Mouse (Mus musculus): ENCODE measurements around the gene Macrod2. TPM values are rescaled to one million over a fixed set of nuclear protein-coding genes. Genes with fewer than 3 reads are reported as not detected.

The Macrod2 gene
- polyA plus RNA-seq, 1 experiment from 2014 or later, result 31.9 TPM

GRCm38 (mm10) chr2:141449078-141449680, 1054.1 kb downstream of the Macrod2 start:
- Histone ChIP-seq H3K4me1 (replicated peaks; ENCODE audit: control insufficient read depth, insufficient read depth) (no peaks in the 10 kb centered on the region), H3K4me3 (ENCODE audit: low read depth, low read length) (no peak overlapping the region), H3K9me3 (ENCODE audit: control insufficient read depth, low read length) (no peaks in the 10 kb centered on the region), H3K27ac (replicated peaks) (no peak overlapping the region), H3K9ac (ENCODE audit: low read length) (no peak overlapping the region), H3K4me2 (replicated peaks; ENCODE audit: low read depth) (no peak overlapping the region), H3K36me3 (ENCODE audit: control insufficient read depth, insufficient read depth, low read length) (no peaks in the 10 kb centered on the region), H3K27me3 (ENCODE audit: control insufficient read depth, insufficient read depth, low read length) (no peaks in the 10 kb centered on the region)
- 27% methylated on average over 2 of the region's 2 CpGs for WGBS
- DNase-seq (ENCODE audit: low spot score) (no peak), ATAC-seq (ENCODE audit: low FRiP score, low TSS enrichment) (no peak)
- TF ChIP-seq EP300 (optimal IDR thresholded peaks at IDR 0.05), result no peak
- TF ChIP-seq CTCF (IDR thresholded peaks at IDR 0.05; ENCODE audit: low read depth), result no peak

- no peak overlapping the region for H3K27ac ChIP-seq (replicated peaks)
- no peak overlapping the region for H3K9ac ChIP-seq (ENCODE audit: low read length)
- H3K4me3 ChIP-seq (ENCODE audit: low read depth, low read length), result no peak overlapping the region
- H3K9me3 ChIP-seq (ENCODE audit: control insufficient read depth, low read length), result no peaks in the 10 kb centered on the region
- ATAC-seq (ENCODE audit: low FRiP score, low TSS enrichment) (no peak), DNase-seq (ENCODE audit: low spot score) (no peak)
- no peaks in the 10 kb centered on the region for H3K27me3 ChIP-seq (ENCODE audit: control insufficient read depth, insufficient read depth, low read length)
- no peak for TF ChIP-seq CTCF (IDR thresholded peaks at IDR 0.05; ENCODE audit: low read depth)
- TF ChIP-seq EP300 (optimal IDR thresholded peaks at IDR 0.05), result no peak
- H3K36me3 ChIP-seq (ENCODE audit: control insufficient read depth, insufficient read depth, low read length), result no peaks in the 10 kb centered on the region
- H3K4me1 ChIP-seq (replicated peaks; ENCODE audit: control insufficient read depth, insufficient read depth), result no peaks in the 10 kb centered on the region
- H3K4me2 ChIP-seq (replicated peaks; ENCODE audit: low read depth), result no peak overlapping the region
- 92% methylated on average over 1 of the region's 1 CpGs for WGBS
Observed at GRCm38 (mm10) chr2:141463946-141464345, 1068.8 kb downstream of the Macrod2 start.

GRCm38 (mm10) chr2:141472791-141473190, 1077.7 kb downstream of the Macrod2 start:
- Histone ChIP-seq H3K27me3 (ENCODE audit: control insufficient read depth, insufficient read depth, low read length) (no peaks in the 10 kb centered on the region), H3K4me1 (replicated peaks; ENCODE audit: control insufficient read depth, insufficient read depth) (no peaks in the 10 kb centered on the region), H3K4me2 (replicated peaks; ENCODE audit: low read depth) (no peak overlapping the region), H3K9ac (ENCODE audit: low read length) (no peak overlapping the region), H3K27ac (replicated peaks) (no peak overlapping the region), H3K9me3 (ENCODE audit: control insufficient read depth, low read length) (no peaks in the 10 kb centered on the region), H3K36me3 (ENCODE audit: control insufficient read depth, insufficient read depth, low read length) (no peaks in the 10 kb centered on the region), H3K4me3 (ENCODE audit: low read depth, low read length) (no peak overlapping the region)
- DNase-seq (ENCODE audit: low spot score) (no peak), ATAC-seq (ENCODE audit: low FRiP score, low TSS enrichment) (no peak)
- 84% methylated on average over 1 of the region's 1 CpGs for WGBS
- TF ChIP-seq EP300 (optimal IDR thresholded peaks at IDR 0.05) (no peak), CTCF (IDR thresholded peaks at IDR 0.05; ENCODE audit: low read depth) (no peak)

GRCm38 (mm10) chr2:141477585-141477984, 1082.5 kb downstream of the Macrod2 start:
- 49% methylated on average over 3 of the region's 3 CpGs for WGBS
- no peak for ATAC-seq (ENCODE audit: low FRiP score, low TSS enrichment)
- no peak overlapping the region for H3K4me3 ChIP-seq (ENCODE audit: low read depth, low read length)
- H3K9me3 ChIP-seq (ENCODE audit: control insufficient read depth, low read length), result no peaks in the 10 kb centered on the region
- no peak for DNase-seq (ENCODE audit: low spot score)
- H3K36me3 ChIP-seq (ENCODE audit: control insufficient read depth, insufficient read depth, low read length), result no peaks in the 10 kb centered on the region
- no peak overlapping the region for H3K4me2 ChIP-seq (replicated peaks; ENCODE audit: low read depth)
- TF ChIP-seq EP300 (optimal IDR thresholded peaks at IDR 0.05) (no peak), CTCF (IDR thresholded peaks at IDR 0.05; ENCODE audit: low read depth) (no peak)
- no peaks in the 10 kb centered on the region for H3K27me3 ChIP-seq (ENCODE audit: control insufficient read depth, insufficient read depth, low read length)
- no peaks in the 10 kb centered on the region for H3K4me1 ChIP-seq (replicated peaks; ENCODE audit: control insufficient read depth, insufficient read depth)
- no peak overlapping the region for H3K9ac ChIP-seq (ENCODE audit: low read length)
- H3K27ac ChIP-seq (replicated peaks), result no peak overlapping the region

GRCm38 (mm10) chr2:141490518-141490917, 1095.4 kb downstream of the Macrod2 start:
- no peaks in the 10 kb centered on the region for H3K9me3 ChIP-seq (ENCODE audit: control insufficient read depth, low read length)
- H3K27me3 ChIP-seq (ENCODE audit: control insufficient read depth, insufficient read depth, low read length), result no peaks in the 10 kb centered on the region
- TF ChIP-seq EP300 (optimal IDR thresholded peaks at IDR 0.05) (no peak), CTCF (IDR thresholded peaks at IDR 0.05; ENCODE audit: low read depth) (no peak)
- no peak for ATAC-seq (ENCODE audit: low FRiP score, low TSS enrichment)
- no peak overlapping the region for H3K9ac ChIP-seq (ENCODE audit: low read length)
- no peaks in the 10 kb centered on the region for H3K4me1 ChIP-seq (replicated peaks; ENCODE audit: control insufficient read depth, insufficient read depth)
- DNase-seq (ENCODE audit: low spot score), result no peak
- H3K4me3 ChIP-seq (ENCODE audit: low read depth, low read length), result no peak overlapping the region
- 83% methylated on average over 3 of the region's 3 CpGs for WGBS
- H3K27ac ChIP-seq (replicated peaks), result no peak overlapping the region
- no peak overlapping the region for H3K4me2 ChIP-seq (replicated peaks; ENCODE audit: low read depth)
- H3K36me3 ChIP-seq (ENCODE audit: control insufficient read depth, insufficient read depth, low read length), result no peaks in the 10 kb centered on the region

- Histone ChIP-seq H3K27ac (replicated peaks) (no peak overlapping the region), H3K4me2 (replicated peaks; ENCODE audit: low read depth) (no peak overlapping the region), H3K9me3 (ENCODE audit: control insufficient read depth, low read length) (no peaks in the 10 kb centered on the region), H3K4me3 (ENCODE audit: low read depth, low read length) (no peak overlapping the region), H3K27me3 (ENCODE audit: control insufficient read depth, insufficient read depth, low read length) (no peaks in the 10 kb centered on the region), H3K36me3 (ENCODE audit: control insufficient read depth, insufficient read depth, low read length) (no peaks in the 10 kb centered on the region), H3K9ac (ENCODE audit: low read length) (no peak overlapping the region), H3K4me1 (replicated peaks; ENCODE audit: control insufficient read depth, insufficient read depth) (no peaks in the 10 kb centered on the region)
- 93% methylated on average over 3 of the region's 3 CpGs for WGBS
- no peak for TF ChIP-seq CTCF (IDR thresholded peaks at IDR 0.05; ENCODE audit: low read depth)
- TF ChIP-seq EP300 (optimal IDR thresholded peaks at IDR 0.05), result no peak
- DNase-seq (ENCODE audit: low spot score) (no peak), ATAC-seq (ENCODE audit: low FRiP score, low TSS enrichment) (no peak)
Observed at GRCm38 (mm10) chr2:141505451-141505850, 1110.3 kb downstream of the Macrod2 start.

All from stomach, postnatal 0 days (tissue).